Mouse (Mus musculus): Measurements from ENCODE around the gene Mettl4.

The Mettl4 gene

DNA sequence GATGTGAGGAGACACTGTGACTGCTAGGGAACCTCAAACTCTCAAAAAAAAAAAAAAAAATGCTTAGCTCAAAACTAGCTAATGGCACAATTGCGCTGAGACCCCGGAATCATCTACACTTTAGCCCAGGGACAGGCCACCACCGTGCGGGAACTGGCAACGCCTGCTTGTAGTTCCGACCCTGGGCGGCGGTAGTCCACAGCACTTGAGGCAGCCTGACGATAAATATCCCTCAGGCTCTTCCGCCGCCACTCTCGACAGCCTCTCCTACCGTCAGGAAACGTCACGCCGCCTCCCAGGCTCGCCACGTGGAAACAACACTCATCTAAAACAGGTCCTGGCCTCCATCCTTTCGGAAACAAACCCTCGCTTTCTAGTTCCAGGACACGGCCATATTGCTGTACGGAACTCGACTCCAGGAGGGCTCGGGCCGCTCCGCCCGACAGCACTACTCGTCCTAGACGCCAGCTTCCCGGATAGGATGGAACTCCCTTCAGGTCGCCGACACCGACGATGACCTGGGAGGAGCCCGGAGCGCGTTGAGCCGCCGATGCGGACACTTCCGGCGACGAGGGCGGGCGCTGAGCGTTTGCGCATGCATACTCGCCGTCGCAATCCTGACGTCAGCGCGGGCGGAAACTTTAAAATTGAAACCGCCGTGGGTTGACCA lies at the start of gene Mettl4:
Mettl4 (minus strand) TSS at position 554 of the 670 bp plus-strand sequence.
- DNase-seq (ENCODE audit: low spot score in 2 of 2): peak; percentile 91 to 95

DNA sequence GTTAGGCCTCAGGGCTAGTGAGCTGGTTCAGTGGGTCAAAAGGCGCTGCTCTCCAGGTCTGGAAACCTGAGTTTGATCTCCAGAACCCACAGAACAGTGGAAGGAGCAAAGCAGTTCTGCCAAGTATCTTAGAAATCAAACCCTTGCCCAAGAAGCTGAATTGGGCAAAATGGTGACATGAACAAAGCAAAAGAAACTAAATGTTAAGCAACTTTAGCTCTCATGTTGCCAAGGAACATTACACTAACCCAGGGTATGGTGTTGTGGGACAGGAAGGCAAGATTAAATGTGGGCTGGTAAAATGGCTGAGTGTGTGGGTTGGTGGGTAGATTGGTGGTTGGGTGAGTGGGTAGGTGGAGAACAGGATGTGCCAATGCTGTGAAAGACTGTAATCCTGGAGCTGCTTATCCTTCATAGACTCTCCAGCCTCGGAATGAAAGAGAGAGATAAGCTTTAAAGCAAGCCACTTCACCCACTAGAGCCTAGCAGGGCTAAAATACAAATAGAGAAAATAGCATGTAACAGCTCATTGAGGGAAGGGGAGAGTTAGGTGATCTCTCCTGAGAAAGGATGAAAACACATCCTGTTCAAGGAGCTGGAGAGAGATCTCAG lies 29.2 kb upstream of the Mettl4 start:
- DNase-seq (ENCODE audit: low spot score in 2 of 2): no peak

- DNase-seq (ENCODE audit: low spot score in 2 of 2): no peak
Observed at GRCm38 (mm10) chr17:94768491-94768890, 18.7 kb upstream of the Mettl4 start.

- DNase-seq (ENCODE audit: low spot score in 2 of 2): no peak
Observed at GRCm38 (mm10) chr17:94764711-94765110, 14.9 kb upstream of the Mettl4 start.

DNA sequence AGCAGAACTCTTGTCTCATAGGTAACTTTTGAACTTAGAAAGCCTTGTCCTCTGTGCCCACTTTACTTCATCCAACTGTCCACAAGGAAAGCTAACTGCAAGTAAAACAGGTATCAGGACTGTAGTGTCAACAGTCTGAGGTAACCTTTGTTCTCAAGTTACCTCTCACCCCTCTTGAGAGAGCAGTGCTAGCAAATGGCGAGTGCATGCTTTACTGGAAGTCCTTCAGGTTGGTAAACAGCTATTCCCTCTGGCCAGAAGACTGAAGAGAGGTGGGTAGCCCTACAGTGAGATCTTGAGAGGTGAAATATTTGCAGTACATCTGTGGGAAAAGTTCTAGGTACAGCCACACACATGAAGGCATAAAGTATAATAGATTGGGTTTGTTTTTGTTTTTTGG lies 14.2 kb upstream of the Mettl4 start:
- no peak for DNase-seq (ENCODE audit: low spot score in 2 of 2)

DNA sequence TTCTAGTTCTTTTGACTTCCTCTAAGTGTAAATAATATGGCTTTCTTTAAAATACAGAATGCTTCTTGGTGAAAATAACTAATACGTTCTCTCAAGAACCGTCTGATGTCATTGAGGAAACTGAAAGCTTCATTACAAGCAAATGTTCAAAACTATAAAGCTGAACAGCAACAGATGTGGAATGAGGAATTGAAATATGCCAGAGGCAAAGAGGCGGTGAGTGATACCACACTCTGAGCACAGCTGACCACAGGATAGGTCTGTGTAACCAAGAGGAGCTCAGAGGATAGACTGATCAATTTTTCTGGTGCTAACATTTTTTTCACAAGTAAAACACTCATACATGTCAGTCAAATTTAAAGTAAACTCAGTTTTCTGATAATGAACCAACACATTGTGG lies 12.6 kb upstream of the Mettl4 start:
- no peak for DNase-seq (ENCODE audit: low spot score in 2 of 2)

DNA sequence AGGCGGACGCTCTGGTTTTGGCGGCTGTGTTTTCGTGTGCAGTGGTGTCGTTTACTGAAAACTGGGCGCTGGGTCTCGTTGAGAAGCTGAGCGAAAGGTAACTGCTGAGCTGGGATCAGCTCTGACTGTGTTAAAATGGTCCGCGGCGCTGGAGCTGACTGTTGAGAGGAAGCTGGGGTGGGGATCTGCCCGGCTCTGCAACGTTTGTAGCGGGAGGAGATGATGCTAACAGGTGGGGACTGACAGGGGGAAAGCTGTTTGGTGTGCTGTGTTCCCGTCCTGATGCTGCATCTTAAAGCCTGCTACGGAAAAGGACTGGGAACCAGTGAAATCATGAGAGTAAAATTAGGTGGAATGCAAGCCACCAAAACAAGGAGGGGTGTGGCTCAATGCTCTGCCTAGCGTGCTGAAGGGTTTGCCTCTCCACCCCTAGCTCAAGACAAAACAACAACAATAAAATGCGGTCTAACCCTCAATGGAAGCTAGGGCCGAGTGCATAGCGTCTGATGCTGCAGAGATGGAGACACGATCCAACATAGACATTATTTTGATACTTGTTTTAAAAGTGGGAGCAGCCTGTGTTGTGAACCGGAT lies 414 bp upstream of the Mettl4 start:
- DNase-seq (ENCODE audit: low spot score in 2 of 2): no peak

DNA sequence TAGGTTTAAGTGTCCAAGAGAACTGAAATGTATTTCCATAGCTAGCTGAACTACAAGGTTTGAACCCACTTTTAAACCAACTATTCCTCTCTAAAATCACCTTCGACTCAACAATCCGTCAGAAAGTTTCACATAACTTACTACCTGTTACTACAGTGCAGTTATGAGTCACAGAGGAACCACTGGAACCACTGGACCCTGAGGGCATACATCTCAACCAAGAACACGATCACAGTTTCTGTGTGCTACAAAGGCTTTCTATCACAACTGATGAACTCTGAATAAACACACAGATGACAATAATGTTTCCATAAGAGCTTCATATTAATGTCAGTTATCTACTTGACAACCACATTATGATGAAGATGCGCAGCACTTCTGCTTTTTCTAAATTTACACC lies 11.6 kb downstream of the Mettl4 start:
- DNase-seq (ENCODE audit: low spot score in 2 of 2): no peak

DNA sequence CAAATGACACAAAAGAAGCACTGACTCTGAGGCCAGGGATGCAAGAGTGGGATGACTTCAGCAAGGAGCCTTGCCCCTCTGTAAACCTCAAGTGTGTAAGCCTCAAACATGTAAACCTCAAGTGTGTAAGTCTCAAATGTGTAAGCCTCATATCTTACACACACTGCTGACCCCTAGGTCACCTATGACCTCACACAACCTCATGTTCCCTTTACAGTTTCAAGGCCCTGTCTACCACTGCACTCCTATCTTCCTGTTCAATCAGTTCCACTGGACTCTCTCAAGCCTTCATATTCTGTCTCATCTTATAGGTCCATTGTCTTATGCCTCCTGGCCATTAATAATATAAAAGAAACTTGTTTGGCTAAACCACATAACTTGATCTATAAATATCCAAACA lies 13.9 kb downstream of the Mettl4 start:
- no peak for DNase-seq (ENCODE audit: low spot score in 2 of 2)

DNA sequence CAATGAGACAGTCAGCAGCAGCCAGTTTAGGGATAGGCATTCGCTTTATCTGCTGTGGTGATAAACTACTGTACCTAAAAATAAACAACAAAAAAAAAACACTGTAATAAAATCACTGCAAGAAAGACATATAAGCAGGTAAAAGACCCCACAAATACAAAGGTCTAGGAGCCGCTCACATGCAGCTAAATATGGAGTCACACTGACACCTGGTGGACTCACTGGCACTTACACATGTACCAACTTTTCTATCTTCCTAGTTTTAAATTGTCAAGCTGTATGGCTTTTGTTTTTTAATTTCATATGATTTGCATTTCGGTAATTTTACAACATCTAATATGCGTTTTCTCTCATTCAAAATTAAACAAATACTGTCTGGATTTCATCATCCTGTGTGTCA lies 14.4 kb downstream of the Mettl4 start:
- peak in 1 of 2 experiments; percentile 38 for DNase-seq (ENCODE audit: low spot score in 2 of 2)

DNA sequence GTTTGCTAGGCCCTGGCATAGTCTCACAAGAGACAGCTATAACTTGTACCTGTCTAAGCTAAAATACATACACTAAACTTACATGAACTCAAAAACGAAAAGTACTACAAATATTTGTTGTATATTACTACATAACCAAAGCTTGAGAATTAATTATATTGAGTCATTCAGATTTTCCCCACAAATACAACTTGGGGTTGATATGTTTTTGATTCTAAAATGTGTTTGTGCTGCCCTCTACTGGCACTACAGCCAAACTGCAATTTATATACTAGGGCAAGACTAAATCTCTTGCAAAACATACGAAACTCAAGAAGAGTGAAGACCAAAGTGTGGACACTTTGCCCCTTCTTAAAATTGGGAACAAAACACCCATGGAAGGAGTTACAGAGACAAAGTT lies 19.4 kb downstream of the Mettl4 start:
- DNase-seq (ENCODE audit: low spot score in 2 of 2): peak in 1 of 2 experiments; percentile 34

- no peak for DNase-seq (ENCODE audit: low spot score in 2 of 2)
Observed at GRCm38 (mm10) chr17:94726750-94727149, 23.1 kb downstream of the Mettl4 start.

- no peak for DNase-seq (ENCODE audit: low spot score in 2 of 2)
Observed at GRCm38 (mm10) chr17:94673515-94674317, 76.1 kb downstream of the Mettl4 start.

All from left cerebral cortex, adult 9 months (tissue).